14 mouse cellular contexts compared by ENCODE assay signal in the genomic region with DNA sequence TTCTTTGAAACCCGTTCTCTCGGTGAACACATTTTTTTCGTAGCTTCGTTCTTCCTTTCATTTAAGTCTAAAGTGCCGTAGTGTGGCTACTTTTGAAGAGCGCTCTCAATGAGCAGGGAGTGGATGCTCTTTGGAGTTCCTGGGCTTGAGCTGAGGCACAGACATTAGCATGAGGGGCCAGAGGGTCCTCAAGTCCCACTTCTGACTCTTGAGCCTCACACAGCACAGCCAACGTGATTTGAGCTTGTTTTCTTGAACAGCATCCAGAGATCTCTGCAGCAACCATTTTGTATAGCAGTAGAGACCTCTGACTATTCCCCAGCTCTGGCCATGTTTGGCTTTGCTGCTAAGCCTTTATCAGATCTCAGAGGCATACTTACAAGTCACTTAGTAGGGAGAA.
DNase-seq lines count a peak whose midpoint lies in the region; ATAC-seq and TF ChIP-seq lines count a peak whose summit lies in the region.
"Had no signal": no experiment of that assay in that cellular context is flagged by ENCODE, and none has a peak within 500 bp of the region (broad histone marks: within the 10 kb centered on the region; RNA-seq: fewer than 3 reads in every experiment).

No protein-coding gene starts in this region.

- H3K36me3 ChIP-seq in heart, embryonic 12.5 days: no peaks in the 10 kb centered on the region
- no peaks in the 10 kb centered on the region for H3K36me3 ChIP-seq in lung, embryonic 16.5 days (ENCODE audit: control insufficient read depth, insufficient read depth, low read length)
- H3K36me3 ChIP-seq in neural tube, embryonic 15.5 days: no peaks in the 10 kb centered on the region
- H3K36me3 ChIP-seq: forebrain, embryonic 10.5 days; liver, embryonic 15.5 days had no signal

- no peak overlapping the region for H3K9ac ChIP-seq in heart, embryonic 12.5 days
- H3K9ac ChIP-seq in lung, embryonic 16.5 days (ENCODE audit: low read length): no peak overlapping the region
- no peak overlapping the region for H3K9ac ChIP-seq in neural tube, embryonic 15.5 days (replicated peaks)
- H3K9ac ChIP-seq: liver, embryonic 15.5 days had no signal

- no peaks in the 10 kb centered on the region for H3K9me3 ChIP-seq in heart, embryonic 12.5 days (replicated peaks)
- H3K9me3 ChIP-seq in lung, embryonic 16.5 days (ENCODE audit: control insufficient read depth, low read length): no peaks in the 10 kb centered on the region
- no peaks in the 10 kb centered on the region for H3K9me3 ChIP-seq in neural tube, embryonic 15.5 days (replicated peaks)
- H3K9me3 ChIP-seq: forebrain, embryonic 10.5 days; liver, embryonic 15.5 days had no signal

- no peak overlapping the region for H3K4me3 ChIP-seq in heart, embryonic 12.5 days
- H3K4me3 ChIP-seq in lung, embryonic 16.5 days (ENCODE audit: low read length): no peak overlapping the region
- no peak overlapping the region for H3K4me3 ChIP-seq in lung, adult 2 months (replicated peaks; ENCODE audit: extremely low read depth, low read depth, low read length)
- H3K4me3 ChIP-seq in neural tube, embryonic 15.5 days (replicated peaks): no peak overlapping the region
- H3K4me3 ChIP-seq: forebrain, embryonic 10.5 days; liver, embryonic 15.5 days; megakaryocyte, embryonic 14.5 days had no signal

- ATAC-seq in heart, embryonic 12.5 days (ENCODE audit: insufficient number of reproducible peaks, low FRiP score): no peak
- peak; percentile 67 for ATAC-seq in lung, embryonic 16.5 days (ENCODE audit: low read depth)
- ATAC-seq in neural tube, embryonic 15.5 days (ENCODE audit: low FRiP score): no peak

- no peak for DNase-seq in heart, adult 8-10 months (ENCODE audit: low spot score)
- DNase-seq in lung, adult 2 months: no peak
- peak; percentile 5 for DNase-seq in lung, postnatal 36 days
- no peak for DNase-seq in layer of hippocampus, postnatal 36 days
- DNase-seq: cerebellum, adult 11 months; cerebellum, postnatal 36 days; kidney, adult 9 months; kidney, postnatal 4 days had no signal

- WGBS in heart, embryonic 12.5 days: 64% methylated on average over 7 of the region's 7 CpGs
- WGBS in lung, embryonic 16.5 days: 33% methylated on average over 7 of the region's 7 CpGs
- WGBS in lung, adult 2 months: 45% methylated on average over 7 of the region's 7 CpGs
- 55% methylated on average over 7 of the region's 7 CpGs for WGBS in neural tube, embryonic 15.5 days

- no peak overlapping the region for H3K4me2 ChIP-seq in heart, embryonic 12.5 days
- H3K4me2 ChIP-seq in lung, embryonic 16.5 days (ENCODE audit: low read depth, low read length): no peak overlapping the region; the same call in 1 of the 2 replicates
- no peak overlapping the region for H3K4me2 ChIP-seq in neural tube, embryonic 15.5 days

- 0 out of 2 replicates have a peak overlapping the region, but pooled peaks have one; percentile 76 for H3K27ac ChIP-seq in heart, embryonic 12.5 days (ENCODE audit: poor library complexity, severe bottlenecking)
- no peak overlapping the region for H3K27ac ChIP-seq in lung, embryonic 16.5 days (ENCODE audit: low read length)
- H3K27ac ChIP-seq in neural tube, embryonic 15.5 days (replicated peaks): peak overlapping the region; percentile 65
- H3K27ac ChIP-seq: liver, embryonic 15.5 days had no signal

- TF ChIP-seq POLR2A in lung, adult 2 months (IDR thresholded peaks at IDR 0.05; ENCODE audit: borderline replicate concordance, extremely low read depth, low read depth, low read length): no peak

- H3K27me3 ChIP-seq in heart, embryonic 12.5 days (replicated peaks): peaks cover 9% of the 10 kb centered on the region; the same call in 1 of the 2 replicates
- H3K27me3 ChIP-seq in lung, embryonic 16.5 days (ENCODE audit: control insufficient read depth, insufficient read depth, low read depth, low read length): no peaks in the 10 kb centered on the region
- no peaks in the 10 kb centered on the region for H3K27me3 ChIP-seq in neural tube, embryonic 15.5 days (replicated peaks)
- H3K27me3 ChIP-seq: liver, embryonic 15.5 days; megakaryocyte, embryonic 14.5 days had no signal

- H3K4me1 ChIP-seq in heart, embryonic 12.5 days (replicated peaks): peaks cover 25% of the 10 kb centered on the region
- peaks cover 11% of the 10 kb centered on the region for H3K4me1 ChIP-seq in lung, embryonic 16.5 days (replicated peaks; ENCODE audit: control insufficient read depth, insufficient read depth, low read length)
- no peaks in the 10 kb centered on the region; the same call in 1 of the 2 replicates for H3K4me1 ChIP-seq in lung, adult 2 months (ENCODE audit: control insufficient read depth, insufficient read depth, low read length)
- peaks cover 32% of the 10 kb centered on the region for H3K4me1 ChIP-seq in neural tube, embryonic 15.5 days
- H3K4me1 ChIP-seq: megakaryocyte, embryonic 14.5 days had no signal

- TF ChIP-seq CTCF in lung, adult 2 months (IDR thresholded peaks at IDR 0.05; ENCODE audit: insufficient read depth, low read length): no peak
